Mouse (Mus musculus): ENCODE data around the gene Zbtb33. TPM values are rescaled to one million over a fixed set of nuclear protein-coding genes. Genes with fewer than 3 reads are reported as not detected.

Gene Zbtb33
- polyA plus RNA-seq, 1 experiment: 2.9 TPM

- Histone ChIP-seq H3K27ac (ENCODE audit: insufficient read depth, low read length) (no peak overlapping the region), H3K4me3 (ENCODE audit: extremely low read depth, insufficient read depth, insufficient read length) (peak overlapping the region; percentile 59), H3K4me1 (ENCODE audit: control insufficient read depth, insufficient read depth, insufficient read length) (no peaks in the 10 kb centered on the region), H3K27me3 (ENCODE audit: control insufficient read depth, insufficient read depth, low read length) (no peaks in the 10 kb centered on the region), H3K36me3 (ENCODE audit: control insufficient read depth, insufficient read depth, low read length) (no peaks in the 10 kb centered on the region)
- WGBS: 30% methylated on average over 38 of the region's 38 CpGs
- peak in 1 of 2 experiments; percentile 5 for DNase-seq (ENCODE audit: low read depth in 1 of 2, low spot score in 2 of 2)
- TF ChIP-seq CTCF (IDR thresholded peaks at IDR 0.05; ENCODE audit: extremely low read depth, insufficient read depth, insufficient read length, insufficient replicate concordance): no peak
- TF ChIP-seq POLR2A (IDR thresholded peaks at IDR 0.05; ENCODE audit: low read depth, low read length): no peak
Measured at GRCm38 (mm10) chrX:38180656-38181607, 8.7 kb upstream of the Zbtb33 start.

- H3K27me3 ChIP-seq (ENCODE audit: control insufficient read depth, insufficient read depth, low read length): no peaks in the 10 kb centered on the region
- WGBS: 19% methylated on average over 15 of the region's 15 CpGs
- no peaks in the 10 kb centered on the region for H3K4me1 ChIP-seq (ENCODE audit: control insufficient read depth, insufficient read depth, insufficient read length)
- DNase-seq (ENCODE audit: low read depth in 1 of 2, low spot score in 2 of 2): peak; percentile 59 to 65
- H3K36me3 ChIP-seq (ENCODE audit: control insufficient read depth, insufficient read depth, low read length): no peaks in the 10 kb centered on the region
- TF ChIP-seq POLR2A (IDR thresholded peaks at IDR 0.05; ENCODE audit: low read depth, low read length) (no peak), CTCF (IDR thresholded peaks at IDR 0.05; ENCODE audit: extremely low read depth, insufficient read depth, insufficient read length, insufficient replicate concordance) (no peak)
- H3K4me3 ChIP-seq (ENCODE audit: extremely low read depth, insufficient read depth, insufficient read length): no peak overlapping the region
- H3K27ac ChIP-seq (ENCODE audit: insufficient read depth, low read length): no peak overlapping the region
Measured at GRCm38 (mm10) chrX:38181608-38182258, 7.9 kb upstream of the Zbtb33 start.

GRCm38 (mm10) chrX:38185520-38185919 lies 4.1 kb upstream of the Zbtb33 start:
- 33% methylated on average over 2 of the region's 2 CpGs for WGBS
- H3K36me3 ChIP-seq (ENCODE audit: control insufficient read depth, insufficient read depth, low read length): no peaks in the 10 kb centered on the region
- no peak overlapping the region for H3K27ac ChIP-seq (ENCODE audit: insufficient read depth, low read length)
- no peak for DNase-seq (ENCODE audit: low read depth in 1 of 2, low spot score in 2 of 2)
- H3K27me3 ChIP-seq (ENCODE audit: control insufficient read depth, insufficient read depth, low read length): no peaks in the 10 kb centered on the region
- no peak for TF ChIP-seq POLR2A (IDR thresholded peaks at IDR 0.05; ENCODE audit: low read depth, low read length)
- TF ChIP-seq CTCF (IDR thresholded peaks at IDR 0.05; ENCODE audit: extremely low read depth, insufficient read depth, insufficient read length, insufficient replicate concordance): no peak
- no peak overlapping the region for H3K4me3 ChIP-seq (ENCODE audit: extremely low read depth, insufficient read depth, insufficient read length)
- no peaks in the 10 kb centered on the region for H3K4me1 ChIP-seq (ENCODE audit: control insufficient read depth, insufficient read depth, insufficient read length)

DNA sequence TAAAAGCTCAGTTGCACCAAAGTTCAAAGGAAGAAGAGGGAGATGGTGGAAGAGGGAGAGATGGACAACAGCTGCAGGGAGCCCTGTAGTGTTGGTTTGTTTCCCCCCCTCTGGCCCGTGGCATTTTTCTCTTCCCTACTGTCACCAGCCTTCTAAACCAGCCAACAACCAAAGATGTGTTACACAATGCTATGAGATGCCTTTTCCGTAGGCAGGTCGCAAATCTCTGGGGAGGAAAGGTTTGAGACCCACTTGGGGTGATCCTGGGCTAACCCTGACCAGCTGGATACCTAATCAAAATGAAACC lies 818 bp downstream of the Zbtb33 start:
- H3K27me3 ChIP-seq (ENCODE audit: control insufficient read depth, insufficient read depth, low read length): no peaks in the 10 kb centered on the region
- no peak for DNase-seq (ENCODE audit: low read depth in 1 of 2, low spot score in 2 of 2)
- no peaks in the 10 kb centered on the region for H3K4me1 ChIP-seq (ENCODE audit: control insufficient read depth, insufficient read depth, insufficient read length)
- TF ChIP-seq POLR2A (IDR thresholded peaks at IDR 0.05; ENCODE audit: low read depth, low read length): no peak
- no peak for TF ChIP-seq CTCF (IDR thresholded peaks at IDR 0.05; ENCODE audit: extremely low read depth, insufficient read depth, insufficient read length, insufficient replicate concordance)
- peak overlapping the region; percentile 85 for H3K4me3 ChIP-seq (ENCODE audit: extremely low read depth, insufficient read depth, insufficient read length)
- no peak overlapping the region for H3K27ac ChIP-seq (ENCODE audit: insufficient read depth, low read length)
- WGBS: 21% methylated on average over 3 of the region's 3 CpGs
- peaks cover 1% of the 10 kb centered on the region; the same call in 1 of the 2 replicates for H3K36me3 ChIP-seq (ENCODE audit: control insufficient read depth, insufficient read depth, low read length)

GRCm38 (mm10) chrX:38201816-38202215 lies 12.2 kb downstream of the Zbtb33 start:
- no peak for DNase-seq (ENCODE audit: low read depth in 1 of 2, low spot score in 2 of 2)
- Histone ChIP-seq H3K4me3 (ENCODE audit: extremely low read depth, insufficient read depth, insufficient read length) (no peak overlapping the region), H3K4me1 (ENCODE audit: control insufficient read depth, insufficient read depth, insufficient read length) (no peaks in the 10 kb centered on the region), H3K36me3 (ENCODE audit: control insufficient read depth, insufficient read depth, low read length) (no peaks in the 10 kb centered on the region), H3K27me3 (ENCODE audit: control insufficient read depth, insufficient read depth, low read length) (no peaks in the 10 kb centered on the region), H3K27ac (ENCODE audit: insufficient read depth, low read length) (no peak overlapping the region)
- TF ChIP-seq POLR2A (IDR thresholded peaks at IDR 0.05; ENCODE audit: low read depth, low read length) (no peak), CTCF (IDR thresholded peaks at IDR 0.05; ENCODE audit: extremely low read depth, insufficient read depth, insufficient read length, insufficient replicate concordance) (no peak)
- WGBS: 80% methylated on average over 2 of the region's 2 CpGs

- no peak for DNase-seq (ENCODE audit: low read depth in 1 of 2, low spot score in 2 of 2)
- 62% methylated on average over 1 of the region's 1 CpGs for WGBS
- H3K27ac ChIP-seq (ENCODE audit: insufficient read depth, low read length): no peak overlapping the region
- TF ChIP-seq POLR2A (IDR thresholded peaks at IDR 0.05; ENCODE audit: low read depth, low read length) (no peak), CTCF (IDR thresholded peaks at IDR 0.05; ENCODE audit: extremely low read depth, insufficient read depth, insufficient read length, insufficient replicate concordance) (no peak)
- no peak overlapping the region for H3K4me3 ChIP-seq (ENCODE audit: extremely low read depth, insufficient read depth, insufficient read length)
- no peaks in the 10 kb centered on the region for H3K36me3 ChIP-seq (ENCODE audit: control insufficient read depth, insufficient read depth, low read length)
- no peaks in the 10 kb centered on the region for H3K4me1 ChIP-seq (ENCODE audit: control insufficient read depth, insufficient read depth, insufficient read length)
- no peaks in the 10 kb centered on the region for H3K27me3 ChIP-seq (ENCODE audit: control insufficient read depth, insufficient read depth, low read length)
Measured at GRCm38 (mm10) chrX:38207392-38207791, 17.8 kb downstream of the Zbtb33 start.

All from spleen, adult 2 months (tissue).